Mouse (Mus musculus) liver, adult 2 months (tissue): ENCODE measurements around the gene Tcf7.

ENCODE experiments used
- CTCF ChIP-seq: fragments of 200-500 bp; IDR thresholded peaks from 2 replicates; pipeline ENCODE4 v1.5.1; 2011; ENCODE audit warnings: low read depth, low read length, control low read depth
- POLR2A ChIP-seq: fragments of 200-500 bp; IDR thresholded peaks from 2 replicates; pipeline ENCODE4 v1.6.1; 2011; ENCODE audit warnings: low read length, control low read depth; ENCODE audit not compliant: insufficient read depth; ENCODE audit errors: extremely low read depth

- no peak for TF ChIP-seq CTCF
- TF ChIP-seq POLR2A: no peak
Measured at GRCm38 (mm10) chr11:52213887-52214286, 68.9 kb downstream of the Tcf7 start, which contains the start of gene Olfr1371.
